Mouse (Mus musculus) bone marrow, adult 2 months (tissue): ENCODE data around the gene Ntn4. TPM values are rescaled to one million over a fixed set of nuclear protein-coding genes. Genes with fewer than 3 reads are reported as not detected.

ENCODE experiments used
- H3K27ac ChIP-seq: fragments of 200-500 bp; 2 replicates; pipeline ENCODE4 v1.5.1; 2012; ENCODE audit warnings: low read depth, mild to moderate bottlenecking, control low read depth, inconsistent platforms, low read length; ENCODE audit not compliant: control insufficient read depth, poor library complexity, insufficient read depth
- H3K4me1 ChIP-seq: fragments of 200-500 bp; 2 replicates; pipeline ENCODE4 v1.6.1; 2011; ENCODE audit warnings: low read length; ENCODE audit not compliant: control insufficient read depth, insufficient read depth
- H3K4me3 ChIP-seq: fragments of 200-500 bp; replicated peaks from 2 replicates; pipeline ENCODE3; 2011; ENCODE audit warnings: mild to moderate bottlenecking, low read depth, low read length, control low read depth; ENCODE audit not compliant: control insufficient read depth
- CTCF ChIP-seq: fragments of 200-500 bp; IDR thresholded peaks from 2 replicates; pipeline ENCODE4 v1.5.1; 2011; ENCODE audit warnings: low read length, control low read depth; ENCODE audit not compliant: control insufficient read depth, insufficient read depth
- POLR2A ChIP-seq: fragments of 200-500 bp; IDR thresholded peaks from 2 replicates; pipeline ENCODE4 v1.6.1; 2011; ENCODE audit warnings: low read depth, mild to moderate bottlenecking, control low read depth, low read length, borderline replicate concordance; ENCODE audit not compliant: control insufficient read depth
- WGBS: fragments of 180-500 bp; shearing (Covaris S2); methylation state at CpG from one replicate; pipeline ENCODE4 v1.1.7; 2018; 5-methylcytosine and 5-hydroxymethylcytosine counted together
- polyA plus RNA-seq: library from polyadenylated mRNA; stranded (reverse); fragments of >200 nt; gene quantifications from 2 replicates; pipeline ENCODE4 v1.2.4, GENCODE M21; 2011; ENCODE audit warnings: low replicate concordance; ENCODE audit not compliant: missing spikeins, insufficient read depth, insufficient read length

Ntn4 gene
- polyA plus RNA-seq, 1 experiment, result 3.7 TPM

DNA sequence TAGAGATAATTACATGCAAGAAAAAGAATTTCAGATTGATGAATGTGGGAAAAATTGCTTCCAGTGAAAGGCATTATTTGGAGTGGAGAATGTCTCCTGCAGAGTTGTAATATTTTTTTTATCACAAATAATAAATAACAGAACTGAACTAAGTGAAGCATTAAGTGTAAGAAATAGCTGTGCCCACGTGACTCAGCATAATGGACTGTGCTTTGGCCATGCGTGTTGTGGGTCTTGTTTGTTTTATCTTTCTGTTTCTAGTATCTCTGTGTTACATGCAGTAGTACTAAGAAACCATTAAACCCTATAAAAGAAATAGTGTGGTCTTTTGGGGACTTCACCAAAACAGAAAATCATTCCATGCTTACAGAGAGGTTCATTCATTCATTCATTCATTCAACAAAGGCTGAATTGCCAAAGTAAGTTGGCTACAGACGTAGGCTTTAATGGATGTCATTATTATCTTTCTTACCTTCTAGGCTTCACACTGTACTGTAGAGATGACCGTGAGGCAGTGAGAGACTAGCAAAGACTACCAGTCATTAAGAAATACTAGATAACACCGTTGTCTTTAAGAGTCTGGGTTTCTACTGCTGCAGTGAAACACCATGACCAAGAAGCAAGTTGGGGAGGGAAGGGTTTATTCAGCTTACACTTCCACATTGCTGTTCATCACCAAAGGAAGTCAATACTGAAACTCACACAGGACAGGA is 81.3 kb downstream of the Ntn4 start:
- no peak overlapping the region for H3K27ac ChIP-seq
- H3K4me1 ChIP-seq, result no peaks in the 10 kb centered on the region
- no peak overlapping the region for H3K4me3 ChIP-seq
- WGBS, result 71% methylated on average over 5 of the region's 5 CpGs
- TF ChIP-seq POLR2A (no peak), CTCF (no peak)

GRCm38 (mm10) chr10:93723942-93724542 is 83.6 kb downstream of the Ntn4 start:
- TF ChIP-seq POLR2A (no peak), CTCF (no peak)
- 32% methylated on average over 11 of the region's 11 CpGs for WGBS

GRCm38 (mm10) chr10:93728131-93728530 is 87.7 kb downstream of the Ntn4 start:
- TF ChIP-seq POLR2A (no peak), CTCF (no peak)
- no peak overlapping the region for H3K27ac ChIP-seq
- WGBS, result 91% methylated on average over 5 of the region's 5 CpGs
- H3K4me1 ChIP-seq, result no peaks in the 10 kb centered on the region
- no peak overlapping the region for H3K4me3 ChIP-seq

More at GRCm38 (mm10) chr10:93723942-93724542, 83.6 kb downstream of the Ntn4 start:
- Histone ChIP-seq H3K4me1 (no peaks in the 10 kb centered on the region), H3K27ac (no peak overlapping the region), H3K4me3 (no peak overlapping the region)

GRCm38 (mm10) chr10:93730514-93730913 is 90.0 kb downstream of the Ntn4 start:
- Histone ChIP-seq H3K4me3 (no peak overlapping the region), H3K27ac (no peak overlapping the region), H3K4me1 (no peaks in the 10 kb centered on the region)
- TF ChIP-seq CTCF (no peak), POLR2A (no peak)
- WGBS, result 61% methylated on average over 6 of the region's 6 CpGs

GRCm38 (mm10) chr10:93731248-93731691 is 90.8 kb downstream of the Ntn4 start:
- no peak for TF ChIP-seq CTCF
- TF ChIP-seq POLR2A, result no peak
- no peak overlapping the region for H3K4me3 ChIP-seq
- 51% methylated on average over 9 of the region's 9 CpGs for WGBS
- no peak overlapping the region for H3K27ac ChIP-seq
- no peaks in the 10 kb centered on the region for H3K4me1 ChIP-seq

- H3K4me3 ChIP-seq, result no peak overlapping the region
- H3K4me1 ChIP-seq, result no peaks in the 10 kb centered on the region
- no peak for TF ChIP-seq CTCF
- no peak for TF ChIP-seq POLR2A
- 82% methylated on average over 6 of the region's 6 CpGs for WGBS
- no peak overlapping the region for H3K27ac ChIP-seq
Measured at GRCm38 (mm10) chr10:93736114-93736645, 95.7 kb downstream of the Ntn4 start.

DNA sequence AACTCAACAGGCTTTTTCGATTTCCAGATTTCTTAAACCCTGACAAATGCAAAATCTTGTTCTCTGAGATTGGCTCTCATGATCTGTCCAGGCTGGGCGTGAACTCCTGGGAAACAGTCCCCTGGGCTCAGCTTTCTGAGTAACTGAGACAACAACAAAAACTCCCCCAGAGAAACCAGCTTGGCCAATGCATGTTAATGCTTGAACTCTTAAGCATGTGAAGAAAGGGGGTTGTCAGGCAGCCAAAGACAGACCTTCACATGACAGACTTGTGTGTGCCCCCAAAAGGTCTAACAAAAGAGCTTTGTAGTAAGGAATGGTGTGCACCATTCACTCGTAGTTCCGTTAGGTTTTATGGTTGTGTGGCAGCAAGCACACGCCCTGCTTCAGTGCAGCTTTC is 96.6 kb downstream of the Ntn4 start:
- Histone ChIP-seq H3K27ac (no peak overlapping the region), H3K4me3 (no peak overlapping the region), H3K4me1 (no peaks in the 10 kb centered on the region)
- WGBS, result 85% methylated on average over 5 of the region's 5 CpGs
- TF ChIP-seq CTCF (no peak), POLR2A (no peak)

DNA sequence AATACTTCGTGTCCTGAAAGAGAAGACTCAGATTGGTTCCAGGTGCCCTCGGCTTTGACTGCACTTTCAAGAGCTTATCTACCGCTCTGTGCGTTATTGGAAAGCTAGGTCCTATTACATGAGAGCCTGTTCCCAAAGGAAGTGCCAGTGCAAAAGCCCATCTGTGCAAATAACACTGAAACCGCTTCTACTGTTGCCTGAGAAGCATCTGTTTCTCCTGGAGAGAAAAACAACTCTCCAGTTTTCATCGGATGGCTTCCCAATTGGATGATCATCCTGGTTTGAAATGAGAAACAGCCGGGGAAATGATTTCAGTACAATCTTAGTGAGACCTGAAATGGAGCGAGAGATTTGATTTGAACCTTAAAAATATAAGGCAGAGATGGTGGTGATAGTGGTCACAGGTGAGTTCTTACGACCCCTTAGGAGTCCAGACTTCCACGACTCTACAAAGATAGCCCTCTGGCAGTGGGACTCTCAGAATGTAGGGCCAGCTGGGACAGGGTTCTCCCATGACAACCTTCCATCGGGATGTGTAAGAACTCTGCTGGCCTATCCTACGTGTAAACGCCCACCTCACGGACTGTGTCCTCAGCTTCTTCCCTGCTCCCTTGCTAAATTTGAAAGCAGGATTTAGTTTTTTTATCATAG is 101.1 kb downstream of the Ntn4 start:
- Histone ChIP-seq H3K27ac (no peak overlapping the region), H3K4me3 (no peak overlapping the region), H3K4me1 (no peaks in the 10 kb centered on the region)
- WGBS, result 87% methylated on average over 14 of the region's 14 CpGs
- TF ChIP-seq CTCF, result no peak
- TF ChIP-seq POLR2A, result no peak
